Mouse (Mus musculus) midbrain, embryonic 13.5 days (tissue): ENCODE data around the gene Xylt1. TPM values are rescaled to one million over a fixed set of nuclear protein-coding genes. Genes with fewer than 3 reads are reported as not detected.

Experiments
- ATAC-seq: fragments of 200-750 bp; cut with Nextera tagmentation; 2 replicates; pipeline ENCODE4 v1.8.0; 2017; ENCODE audit warnings: mild to moderate bottlenecking, moderate TSS enrichment, moderate library complexity
- H3K27ac ChIP-seq: fragments of 300-500 bp; sonication (generic); 2 replicates; pipeline ENCODE4 v1.5.1; 2015; ENCODE audit warnings: inconsistent platforms, mild to moderate bottlenecking, moderate library complexity
- H3K27me3 ChIP-seq: fragments of 300-500 bp; sonication (generic); 2 replicates; pipeline ENCODE4 v1.6.1; 2015; ENCODE audit warnings: mild to moderate bottlenecking, inconsistent platforms
- H3K36me3 ChIP-seq: fragments of 300-500 bp; sonication (generic); 2 replicates; pipeline ENCODE4 v1.6.1; 2015; ENCODE audit warnings: mild to moderate bottlenecking, inconsistent platforms
- H3K4me1 ChIP-seq: fragments of 300-500 bp; sonication (generic); replicated peaks from 2 replicates; pipeline ENCODE4 v1.6.1; 2015; ENCODE audit warnings: inconsistent platforms
- H3K4me2 ChIP-seq: fragments of 300-500 bp; sonication (generic); replicated peaks from 2 replicates; pipeline ENCODE4 v1.6.1; 2015; ENCODE audit warnings: moderate library complexity, mild to moderate bottlenecking, inconsistent platforms
- H3K4me3 ChIP-seq: fragments of 300-500 bp; sonication (generic); replicated peaks from 2 replicates; pipeline ENCODE4 v1.5.1; 2015; ENCODE audit warnings: mild to moderate bottlenecking, inconsistent platforms
- H3K9ac ChIP-seq: fragments of 300-500 bp; sonication (generic); replicated peaks from 2 replicates; pipeline ENCODE4 v1.6.1; 2015; ENCODE audit warnings: mild to moderate bottlenecking, inconsistent platforms
- H3K9me3 ChIP-seq: fragments of 300-500 bp; sonication (generic); 2 replicates; pipeline ENCODE4 v1.6.1; 2016; ENCODE audit warnings: mild to moderate bottlenecking, inconsistent platforms
- WGBS: fragments of 180-500 bp; shearing (Covaris S2); methylation state at CpG from one replicate; pipeline ENCODE4 v1.1.7; 2015; 5-methylcytosine and 5-hydroxymethylcytosine counted together
- polyA plus RNA-seq: library from polyadenylated mRNA; unstranded; fragments of >200 nt; fragmentation: Nextera tagmentation; extraction: Ambion mirVana; gene quantifications from 2 replicates; pipeline ENCODE4 v1.2.1, GENCODE M21; 2015

Gene Xylt1
- polyA plus RNA-seq, 1 experiment from 2014 or later: 1.7 TPM

GRCm38 (mm10) chr7:117533164-117533563 is 152.4 kb downstream of the Xylt1 start:
- Histone ChIP-seq H3K4me1 (no peaks in the 10 kb centered on the region), H3K9me3 (no peaks in the 10 kb centered on the region), H3K4me2 (no peak overlapping the region), H3K4me3 (no peak overlapping the region), H3K27me3 (no peaks in the 10 kb centered on the region), H3K9ac (no peak overlapping the region), H3K36me3 (no peaks in the 10 kb centered on the region), H3K27ac (no peak overlapping the region)
- no peak for ATAC-seq
- WGBS: 97% methylated on average over 5 of the region's 5 CpGs

GRCm38 (mm10) chr7:117539931-117540330 is 159.2 kb downstream of the Xylt1 start:
- Histone ChIP-seq H3K4me3 (no peak overlapping the region), H3K9ac (no peak overlapping the region), H3K4me1 (peaks cover 9% of the 10 kb centered on the region), H3K36me3 (no peaks in the 10 kb centered on the region), H3K4me2 (no peak overlapping the region), H3K27me3 (peaks cover 5% of the 10 kb centered on the region; the same call in 1 of the 2 replicates), H3K9me3 (no peaks in the 10 kb centered on the region), H3K27ac (no peak overlapping the region)
- WGBS: 74% methylated on average over 5 of the region's 5 CpGs
- ATAC-seq: no peak

DNA sequence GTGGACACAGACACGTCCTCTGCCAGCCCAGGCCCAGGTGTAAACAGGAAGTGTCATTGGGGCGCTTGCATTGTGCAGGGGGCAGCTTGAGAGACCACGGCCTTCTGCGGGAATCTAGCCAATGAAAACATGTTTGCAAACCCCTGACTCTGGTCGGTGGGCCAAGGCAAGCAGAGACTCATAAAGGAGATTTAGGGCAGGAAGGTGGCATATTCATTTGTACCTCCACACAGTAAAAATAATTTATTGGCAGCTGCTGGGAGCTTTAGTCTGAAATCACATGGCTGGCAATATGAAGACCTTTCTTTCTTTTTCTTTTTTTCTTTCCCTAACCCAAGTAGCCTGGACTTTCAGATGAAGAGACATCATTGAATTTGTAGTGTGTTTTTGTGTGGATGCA is 159.6 kb downstream of the Xylt1 start:
- Histone ChIP-seq H3K27me3 (peaks cover 5% of the 10 kb centered on the region; the same call in 1 of the 2 replicates), H3K36me3 (no peaks in the 10 kb centered on the region)
- ATAC-seq: no peak

GRCm38 (mm10) chr7:117541056-117541455 is 160.3 kb downstream of the Xylt1 start:
- no peak for ATAC-seq
- Histone ChIP-seq H3K27me3 (peaks cover 5% of the 10 kb centered on the region; the same call in 1 of the 2 replicates), H3K4me1 (peaks cover 9% of the 10 kb centered on the region), H3K27ac (no peak overlapping the region), H3K9me3 (no peaks in the 10 kb centered on the region), H3K4me2 (no peak overlapping the region), H3K9ac (no peak overlapping the region), H3K4me3 (no peak overlapping the region), H3K36me3 (no peaks in the 10 kb centered on the region)
- WGBS: 60% methylated on average over 1 of the region's 1 CpGs

More for the DNA sequence above, 159.6 kb downstream of the Xylt1 start:
- WGBS: 74% methylated on average over 5 of the region's 5 CpGs
- Histone ChIP-seq H3K9ac (no peak overlapping the region), H3K4me2 (no peak overlapping the region), H3K4me1 (peaks cover 9% of the 10 kb centered on the region), H3K27ac (no peak overlapping the region), H3K9me3 (no peaks in the 10 kb centered on the region), H3K4me3 (no peak overlapping the region)

DNA sequence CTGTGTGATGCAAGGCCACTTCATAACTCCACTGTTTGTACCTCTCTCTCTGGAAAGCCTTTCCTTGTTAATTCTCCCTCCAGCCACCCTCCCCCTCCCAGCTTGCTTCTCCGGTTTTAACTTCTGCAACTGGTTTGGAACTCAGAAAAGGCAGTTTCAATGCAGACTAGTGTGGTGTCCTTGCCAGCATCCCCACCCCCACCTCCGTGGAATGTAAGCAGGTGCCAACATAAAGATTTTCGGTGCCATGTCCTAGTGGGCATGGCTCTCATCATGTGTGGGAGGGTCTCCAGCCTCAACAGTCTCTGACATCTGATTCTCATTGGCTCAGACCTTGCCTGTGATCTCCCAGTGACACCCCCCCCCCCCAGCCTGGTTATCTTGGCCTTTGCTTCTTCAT is 160.9 kb downstream of the Xylt1 start:
- Histone ChIP-seq H3K4me2 (no peak overlapping the region), H3K27me3 (peaks cover 5% of the 10 kb centered on the region; the same call in 1 of the 2 replicates), H3K9me3 (no peaks in the 10 kb centered on the region), H3K9ac (no peak overlapping the region), H3K36me3 (no peaks in the 10 kb centered on the region), H3K4me1 (peaks cover 9% of the 10 kb centered on the region), H3K27ac (no peak overlapping the region), H3K4me3 (no peak overlapping the region)
- no peak for ATAC-seq
- WGBS: 84% methylated on average over 3 of the region's 3 CpGs

- peaks cover 5% of the 10 kb centered on the region; the same call in 1 of the 2 replicates for H3K27me3 ChIP-seq
- H3K27ac ChIP-seq: no peak overlapping the region
- WGBS: 48% methylated on average over 8 of the region's 8 CpGs
- no peak for ATAC-seq
- no peak overlapping the region for H3K4me2 ChIP-seq
- H3K4me1 ChIP-seq: peaks cover 15% of the 10 kb centered on the region
- H3K4me3 ChIP-seq: no peak overlapping the region
- no peak overlapping the region for H3K9ac ChIP-seq
- H3K36me3 ChIP-seq: no peaks in the 10 kb centered on the region
- no peaks in the 10 kb centered on the region for H3K9me3 ChIP-seq
These were observed 162.3 kb downstream of the Xylt1 start for GRCm38 (mm10) chr7:117543041-117543440.

GRCm38 (mm10) chr7:117544126-117544525 is 163.3 kb downstream of the Xylt1 start:
- no peak overlapping the region for H3K27ac ChIP-seq
- H3K27me3 ChIP-seq: peaks cover 12% of the 10 kb centered on the region; the same call in 1 of the 2 replicates
- no peak overlapping the region for H3K4me2 ChIP-seq
- H3K9ac ChIP-seq: no peak overlapping the region
- no peak overlapping the region for H3K4me3 ChIP-seq
- H3K36me3 ChIP-seq: no peaks in the 10 kb centered on the region; the same call in 1 of the 2 replicates
- peaks cover 22% of the 10 kb centered on the region for H3K4me1 ChIP-seq
- ATAC-seq: no peak
- 36% methylated on average over 2 of the region's 2 CpGs for WGBS
- no peaks in the 10 kb centered on the region for H3K9me3 ChIP-seq

DNA sequence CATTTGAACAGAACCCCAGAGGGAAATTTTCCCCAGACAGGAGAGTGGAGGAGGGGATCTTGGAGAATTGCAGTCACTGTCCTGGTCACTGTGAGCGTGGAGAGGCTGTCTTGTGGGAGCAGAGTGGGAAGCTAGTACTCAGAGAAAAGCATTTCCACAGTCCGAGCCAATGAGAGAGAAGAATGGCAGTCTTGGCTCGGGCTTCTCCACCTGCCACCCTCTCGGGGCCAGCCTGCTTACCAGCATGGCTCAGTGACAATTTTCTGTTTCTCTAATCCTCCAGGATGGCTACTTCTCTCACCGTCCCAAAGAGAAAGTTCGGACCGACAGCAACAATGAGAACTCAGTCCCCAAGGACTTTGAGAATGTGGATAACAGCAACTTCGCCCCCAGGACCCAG is 167.5 kb downstream of the Xylt1 start:
- no peaks in the 10 kb centered on the region for H3K9me3 ChIP-seq
- H3K4me2 ChIP-seq: no peak overlapping the region
- peaks cover 33% of the 10 kb centered on the region for H3K4me1 ChIP-seq
- H3K27me3 ChIP-seq: peaks cover 33% of the 10 kb centered on the region
- H3K4me3 ChIP-seq: no peak overlapping the region
- H3K36me3 ChIP-seq: no peaks in the 10 kb centered on the region; the same call in 1 of the 2 replicates
- 0 out of 2 replicates have a peak, but pooled peaks have one; percentile 18 for ATAC-seq
- no peak overlapping the region for H3K9ac ChIP-seq
- 64% methylated on average over 8 of the region's 8 CpGs for WGBS
- H3K27ac ChIP-seq: no peak overlapping the region

DNA sequence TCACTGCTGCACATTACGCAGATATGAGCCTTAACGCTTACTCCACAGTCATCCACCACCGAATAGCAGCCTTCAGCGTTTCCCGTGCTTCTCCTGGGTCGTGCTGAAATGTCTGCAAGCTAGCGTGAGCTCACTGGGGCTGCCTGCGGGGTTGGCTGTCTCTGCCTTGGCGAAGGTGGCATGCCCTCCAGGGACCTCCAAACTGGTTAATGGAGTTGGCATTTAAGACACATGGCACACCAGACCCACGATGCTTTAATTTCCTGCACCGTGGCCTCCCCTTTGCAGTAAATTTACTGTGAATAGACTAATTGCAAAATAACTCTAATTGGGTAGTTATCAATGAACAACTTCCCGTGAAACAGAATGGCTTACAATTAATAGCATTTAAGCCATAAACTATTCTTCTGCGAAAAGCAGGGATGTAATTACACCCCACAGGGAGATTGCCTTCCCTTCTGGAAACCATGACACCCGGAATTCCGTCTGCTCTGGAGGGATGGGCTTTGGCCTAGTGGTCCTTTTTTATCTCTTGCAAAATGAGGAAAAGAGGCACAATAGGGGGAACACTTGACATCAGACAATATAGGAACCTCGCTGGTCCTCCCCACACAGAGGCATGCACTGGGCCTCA is 170.3 kb downstream of the Xylt1 start:
- H3K4me2 ChIP-seq: no peak overlapping the region
- no peak overlapping the region for H3K27ac ChIP-seq
- H3K27me3 ChIP-seq: peaks cover 45% of the 10 kb centered on the region
- H3K9ac ChIP-seq: no peak overlapping the region
- no peak for ATAC-seq
- no peak overlapping the region for H3K4me3 ChIP-seq
- H3K4me1 ChIP-seq: peaks cover 44% of the 10 kb centered on the region
- WGBS: 68% methylated on average over 16 of the region's 16 CpGs
- H3K9me3 ChIP-seq: no peaks in the 10 kb centered on the region
- H3K36me3 ChIP-seq: no peaks in the 10 kb centered on the region; the same call in 1 of the 2 replicates

DNA sequence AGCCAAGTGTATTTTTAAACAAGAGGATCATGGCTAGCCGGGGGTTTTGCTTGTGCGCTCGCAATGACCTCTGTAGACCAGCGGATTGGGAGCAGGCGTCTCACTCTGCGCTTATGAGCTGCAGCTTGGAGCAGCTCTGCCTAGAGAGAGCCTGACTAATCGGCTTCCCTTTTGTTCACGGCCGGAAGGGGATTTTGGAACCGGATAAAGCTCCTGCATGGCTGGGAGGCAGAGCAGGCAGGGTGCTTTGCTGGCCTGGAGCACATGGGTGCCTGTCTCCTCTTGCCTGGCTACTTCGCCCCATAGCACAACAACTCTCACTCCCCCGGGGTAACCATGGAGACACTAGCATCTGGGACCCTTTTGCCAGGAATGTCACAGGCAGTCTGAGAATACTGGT is 172.4 kb downstream of the Xylt1 start:
- Histone ChIP-seq H3K4me2 (no peak overlapping the region), H3K4me3 (no peak overlapping the region), H3K9me3 (no peaks in the 10 kb centered on the region), H3K9ac (no peak overlapping the region), H3K4me1 (peaks cover 40% of the 10 kb centered on the region), H3K36me3 (no peaks in the 10 kb centered on the region; the same call in 1 of the 2 replicates), H3K27me3 (peaks cover 61% of the 10 kb centered on the region), H3K27ac (no peak overlapping the region)
- 9% methylated on average over 12 of the region's 12 CpGs for WGBS
- peak; percentile 77 for ATAC-seq

DNA sequence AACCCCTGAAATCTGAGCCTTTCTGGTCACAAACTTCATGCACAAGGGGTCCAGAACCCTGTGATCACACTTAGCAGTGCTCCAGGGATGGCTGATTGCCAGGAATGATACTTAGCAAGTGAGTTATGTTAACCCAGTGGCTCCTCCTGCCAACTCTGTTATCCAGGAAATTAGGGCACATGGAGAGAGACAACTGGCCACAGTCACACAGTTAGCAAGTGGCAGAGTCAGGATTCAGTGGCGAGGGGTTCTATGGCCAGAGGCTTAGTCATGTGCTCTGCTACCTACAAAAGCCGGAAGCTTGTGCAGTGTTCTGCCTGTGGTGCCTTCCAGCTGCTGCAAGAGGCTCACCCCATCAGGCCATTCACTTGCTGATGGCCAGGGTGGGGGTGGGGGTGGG is 175.0 kb downstream of the Xylt1 start:
- peaks cover 67% of the 10 kb centered on the region for H3K27me3 ChIP-seq
- no peaks in the 10 kb centered on the region for H3K36me3 ChIP-seq
- H3K4me1 ChIP-seq: peaks cover 33% of the 10 kb centered on the region
- ATAC-seq: peak; percentile 43; the same call in 1 of the 2 replicates
- H3K9ac ChIP-seq: no peak overlapping the region
- H3K4me3 ChIP-seq: no peak overlapping the region
- H3K4me2 ChIP-seq: no peak overlapping the region
- WGBS: 61% methylated on average over 2 of the region's 2 CpGs
- no peak overlapping the region for H3K27ac ChIP-seq
- H3K9me3 ChIP-seq: no peaks in the 10 kb centered on the region

GRCm38 (mm10) chr7:117558166-117558565 is 177.4 kb downstream of the Xylt1 start:
- no peaks in the 10 kb centered on the region for H3K36me3 ChIP-seq
- H3K27me3 ChIP-seq: peaks cover 77% of the 10 kb centered on the region
- 70% methylated on average over 2 of the region's 2 CpGs for WGBS
- no peak overlapping the region for H3K9ac ChIP-seq
- H3K9me3 ChIP-seq: no peaks in the 10 kb centered on the region
- H3K4me2 ChIP-seq: no peak overlapping the region
- H3K27ac ChIP-seq: no peak overlapping the region
- ATAC-seq: no peak
- no peak overlapping the region for H3K4me3 ChIP-seq
- peaks cover 17% of the 10 kb centered on the region for H3K4me1 ChIP-seq

DNA sequence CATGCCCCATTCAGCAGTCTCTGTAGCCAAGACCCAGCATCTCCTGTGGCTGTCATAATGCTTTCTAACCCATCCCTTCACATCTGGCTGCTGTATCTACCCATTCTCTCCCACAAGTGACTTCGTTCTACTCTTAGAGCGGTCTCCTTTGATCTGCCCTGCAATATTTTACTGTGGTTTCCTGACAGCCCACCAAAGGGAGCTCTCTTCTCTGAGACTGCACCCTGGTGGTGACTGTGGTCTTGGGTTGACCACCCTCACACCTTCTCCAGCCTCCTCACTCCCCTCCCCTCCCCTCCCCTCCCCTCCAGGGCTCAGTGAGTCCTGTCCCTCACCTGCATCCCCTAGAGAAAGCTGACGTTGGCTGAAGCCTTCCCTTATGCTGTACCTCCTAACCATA is 178.3 kb downstream of the Xylt1 start:
- Histone ChIP-seq H3K9ac (no peak overlapping the region), H3K4me2 (no peak overlapping the region), H3K27me3 (peaks cover 75% of the 10 kb centered on the region), H3K27ac (no peak overlapping the region), H3K36me3 (no peaks in the 10 kb centered on the region), H3K4me1 (peaks cover 11% of the 10 kb centered on the region), H3K9me3 (no peaks in the 10 kb centered on the region), H3K4me3 (no peak overlapping the region)
- ATAC-seq: no peak
- 77% methylated on average over 3 of the region's 3 CpGs for WGBS
